Mouse (Mus musculus) heart, adult 10 weeks (tissue): Measurements from ENCODE around the gene Nlgn1. TPM values are rescaled to one million over a fixed set of nuclear protein-coding genes. Genes with fewer than 3 reads are reported as not detected.

Source experiments
- polyA plus RNA-seq: library from polyadenylated mRNA; stranded (reverse); fragments of 350-450 nt; fragmentation: Illumina TruSeq; extraction: RNeasy Lipid Tissue Mini Kit (QIAGEN cat#74804); gene quantifications from one replicate; pipeline ENCODE4 v1.2.3, GENCODE M21; 2014; ENCODE audit warnings: low read depth, low replicate concordance

Nlgn1 gene
- not detected for polyA plus RNA-seq

DNA sequence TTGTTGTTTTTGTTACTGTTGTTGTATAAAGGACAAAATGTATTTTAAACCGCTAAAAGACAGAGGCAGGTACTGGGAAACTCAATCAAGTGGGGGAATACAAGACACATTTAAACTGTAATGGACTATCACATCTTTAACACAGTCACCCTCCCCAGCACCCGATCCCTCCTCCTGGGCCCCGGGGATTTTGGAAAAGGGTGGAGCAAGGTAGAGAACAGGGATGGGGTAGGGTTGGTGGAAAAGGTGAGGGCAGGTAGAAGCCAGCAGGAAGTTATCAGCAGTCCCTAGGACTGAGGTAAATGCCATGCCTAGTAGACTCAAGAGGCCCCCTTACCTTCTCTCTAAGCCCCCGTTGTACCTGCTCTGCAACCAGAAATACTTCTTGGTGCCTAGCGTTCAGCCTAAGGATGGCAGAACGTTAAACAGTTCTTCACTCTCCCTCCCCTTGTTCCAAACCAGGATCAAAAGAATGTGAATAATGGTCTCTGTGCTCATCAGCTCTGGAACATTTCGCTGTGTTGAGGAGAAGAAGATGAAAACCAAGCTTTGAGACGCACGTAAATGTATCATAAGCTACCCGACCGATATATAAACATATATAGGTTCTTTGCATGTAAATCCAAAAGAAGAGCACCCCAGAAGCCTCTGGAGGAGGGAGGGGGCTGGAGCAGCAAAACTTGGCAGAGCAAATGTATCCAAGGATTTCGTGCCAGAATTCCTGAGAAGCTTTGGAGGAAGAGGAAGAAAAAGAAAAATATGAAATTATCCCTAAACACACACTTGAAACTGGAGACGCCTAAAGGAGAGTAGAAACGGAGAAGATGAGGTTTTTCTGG, at the start of gene Nlgn1:
Gene Nlgn1, minus strand, starts transcription at position 61 of the 839 bp plus-strand sequence.

